Mouse (Mus musculus) kidney, postnatal 25 days (tissue): ENCODE measurements at regions not wholly inside any gene's neighbourhood (a gene's known extent, or its start where the extent isn't known, plus 50 kb on each side); places are given as distances from the start of the nearest gene placed in this dataset.

Experiments
- DNase-seq, 2 experiments: peaks; one replicate each; pipeline ENCODE4 v3.0.0; 2021; ENCODE audit warnings: mixed read lengths in 2 of 2

DNA sequence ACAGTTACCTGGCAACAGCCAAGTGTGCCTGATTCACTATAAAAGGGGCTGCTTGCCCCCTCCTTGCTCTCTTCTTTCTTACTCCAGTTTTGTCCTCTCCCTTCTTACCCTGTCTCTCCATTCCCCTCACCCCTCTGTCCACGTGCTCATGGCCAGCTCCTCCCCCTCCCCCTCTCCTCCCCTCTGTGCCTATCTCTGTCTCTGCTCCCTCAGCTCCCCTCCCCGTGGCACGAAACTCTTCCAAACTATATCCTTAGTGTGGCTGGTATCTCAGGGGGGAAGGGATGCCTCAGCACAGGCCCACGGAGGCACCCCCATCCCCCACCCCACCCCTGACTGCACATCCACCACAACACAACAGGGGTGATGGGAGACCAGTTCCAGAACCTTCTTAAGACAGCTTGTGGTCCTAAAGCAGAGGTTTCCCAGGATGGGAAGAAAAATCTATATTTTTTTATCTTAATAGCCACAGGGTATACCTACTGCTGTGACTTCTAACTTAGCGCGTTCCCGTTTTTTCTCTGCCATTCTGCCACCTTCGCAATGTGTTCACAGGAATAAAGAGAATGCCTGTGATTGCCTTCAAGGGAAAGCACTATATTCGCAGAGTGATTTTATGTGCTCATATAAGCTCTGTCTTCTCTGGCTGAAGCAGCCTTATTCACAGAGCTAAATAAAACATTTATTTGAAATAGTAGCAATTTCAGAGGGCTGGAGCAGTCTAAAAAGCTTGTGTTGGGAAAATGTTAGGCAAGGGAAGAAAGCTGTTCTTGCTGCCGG is 69.1 kb upstream of the Serp2 start:
- no peak for DNase-seq

DNA sequence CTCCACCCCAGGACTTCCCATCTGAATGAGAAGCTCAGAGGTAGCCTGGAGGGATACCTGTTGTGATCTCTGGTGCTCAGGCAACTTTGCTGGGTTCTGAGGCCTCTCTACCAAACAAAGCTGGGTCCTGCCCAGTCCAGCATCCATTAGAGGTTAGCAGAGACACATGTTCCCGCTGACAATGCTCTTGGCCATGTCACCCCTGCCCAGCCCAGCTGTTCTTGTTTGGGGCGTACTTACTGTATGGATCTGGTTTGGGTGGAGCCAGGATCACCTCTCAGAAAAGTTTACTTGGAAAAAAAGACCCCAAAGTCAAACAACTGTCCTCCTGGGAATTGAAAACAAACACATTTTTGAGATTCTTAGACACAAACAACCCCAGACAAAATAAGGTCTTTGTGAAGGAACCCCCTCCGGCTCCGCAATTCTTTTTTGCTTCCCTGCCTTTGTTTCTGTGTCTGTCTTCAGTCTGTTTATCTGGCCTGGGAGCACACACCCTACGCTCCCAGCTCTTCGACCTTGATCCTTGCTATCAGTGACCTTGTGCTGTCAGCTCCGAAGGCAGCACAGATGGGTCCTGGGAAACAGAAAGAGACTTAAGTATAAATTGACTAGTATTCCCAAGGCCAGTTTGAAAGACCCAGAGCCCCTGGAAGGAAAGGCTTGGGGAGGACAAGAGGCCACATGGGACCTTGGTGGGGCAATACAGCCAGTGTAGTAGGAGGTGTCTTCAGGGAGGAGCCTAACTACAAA is 68.1 kb upstream of the Serp2 start:
- no peak for DNase-seq

DNA sequence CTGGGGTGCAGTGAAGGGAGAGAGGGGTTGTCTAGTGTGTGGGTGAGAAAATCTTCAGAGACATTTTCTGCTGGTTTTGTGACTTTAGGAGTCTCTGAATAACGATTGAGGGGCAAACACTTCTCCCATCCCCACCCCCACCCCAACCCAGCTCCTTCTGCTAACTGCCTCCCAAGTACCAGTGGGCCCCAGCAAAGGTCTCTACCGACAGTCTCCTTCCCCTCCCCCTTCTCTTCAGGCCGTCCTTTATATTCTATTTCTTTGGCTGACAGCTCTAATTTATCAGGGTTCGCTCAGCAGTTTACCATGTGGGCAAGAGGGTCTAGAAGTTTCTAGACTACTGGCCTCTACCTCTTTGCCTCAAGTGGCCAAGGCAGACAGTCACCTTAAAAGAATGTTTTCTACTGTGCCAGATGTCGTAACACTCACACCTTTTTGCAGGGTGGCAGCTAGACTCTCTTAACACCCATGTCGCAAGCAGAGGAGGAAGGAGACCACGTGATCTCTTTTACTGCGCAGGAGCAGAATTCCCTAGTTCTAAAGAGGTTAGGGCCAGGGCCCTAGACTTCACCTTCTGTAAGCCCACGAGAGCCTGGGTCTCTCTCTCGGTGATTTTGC is 66.8 kb upstream of the Serp2 start:
- no peak for DNase-seq

DNA sequence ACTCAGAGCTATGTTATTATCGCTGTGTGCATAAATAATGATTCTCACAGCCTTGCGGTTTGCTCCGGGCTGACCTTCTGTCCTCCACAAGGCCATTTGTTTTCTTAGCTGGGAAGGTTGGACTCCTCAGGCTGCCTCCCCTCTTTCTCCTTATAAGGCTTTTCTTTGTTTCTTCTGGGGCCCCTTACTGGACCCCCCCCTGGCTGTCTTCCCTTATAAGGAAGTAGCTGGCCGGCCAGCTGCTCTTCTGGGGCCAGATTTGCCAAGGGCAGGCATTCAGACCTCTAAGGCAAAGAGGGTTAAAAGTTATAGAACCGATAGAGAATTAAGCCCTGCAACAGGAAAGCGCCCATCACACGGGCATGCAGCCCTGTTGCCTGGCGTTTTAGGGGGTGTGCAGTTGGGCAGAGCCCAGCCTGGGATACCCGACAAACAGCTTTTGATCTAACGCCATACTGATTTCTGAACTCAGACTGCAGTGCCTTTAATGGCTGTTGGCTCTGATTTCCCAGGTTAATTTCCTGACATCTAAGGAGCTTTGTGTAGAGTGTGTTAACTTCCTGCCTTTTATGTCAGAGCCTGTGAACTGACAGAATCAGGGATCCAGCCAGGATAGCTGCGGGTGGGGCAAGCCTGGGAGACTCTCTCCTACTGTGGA is 66.1 kb upstream of the Serp2 start:
- DNase-seq = peak; percentile 54 to 73

DNA sequence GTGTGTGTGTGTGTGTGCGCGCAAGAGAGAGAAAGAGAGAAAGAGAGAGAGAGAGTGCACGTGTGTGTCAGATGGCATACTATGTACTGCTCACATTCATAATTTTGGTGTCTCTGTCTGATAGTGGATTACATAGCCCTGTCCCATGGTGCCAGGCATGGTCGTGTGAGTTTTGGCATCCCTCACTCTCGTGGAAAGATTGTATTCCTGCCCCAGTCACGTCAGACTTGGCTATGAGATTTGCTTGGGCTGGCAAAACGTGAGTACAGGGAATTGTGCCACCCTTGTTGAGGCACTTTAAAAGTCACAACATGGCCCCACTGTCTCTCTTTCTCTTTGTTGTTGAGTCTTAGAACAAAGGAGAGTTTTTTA is 62.3 kb upstream of the Serp2 start:
- no peak for DNase-seq

DNA sequence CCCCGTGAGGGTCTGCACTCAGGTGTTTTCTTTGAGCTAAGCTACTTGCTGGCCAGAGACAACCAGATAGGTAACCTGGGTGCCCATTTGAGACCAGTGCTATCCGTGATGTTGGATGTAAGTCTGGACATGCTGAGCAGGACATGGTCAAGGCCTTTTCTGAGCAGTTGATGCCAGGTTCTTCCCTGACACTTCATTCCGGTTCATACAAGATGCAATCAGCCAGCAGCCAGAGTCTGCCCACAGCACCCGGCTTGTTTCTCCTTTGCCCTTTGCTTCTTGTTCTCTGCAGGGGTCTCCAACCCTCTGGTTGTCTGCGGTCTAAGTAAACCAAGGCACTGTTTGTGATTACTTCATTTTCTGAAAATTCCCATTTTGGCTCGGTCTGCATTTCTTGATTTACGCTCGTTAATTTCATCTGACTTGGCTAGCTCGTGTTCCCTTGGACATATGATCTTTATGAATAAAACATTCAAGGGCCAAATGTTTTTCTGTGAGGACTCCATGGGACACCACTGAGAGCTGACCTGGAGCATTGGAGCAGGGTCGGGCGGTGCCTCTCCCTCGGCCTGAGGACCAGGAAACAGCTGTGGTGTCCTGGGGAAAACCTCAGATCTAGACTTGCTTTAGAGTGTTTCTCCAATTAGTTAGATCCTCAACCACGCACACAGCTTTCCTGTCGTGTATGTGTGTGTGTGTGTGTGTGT is 61.8 kb upstream of the Serp2 start:
- DNase-seq = no peak

DNA sequence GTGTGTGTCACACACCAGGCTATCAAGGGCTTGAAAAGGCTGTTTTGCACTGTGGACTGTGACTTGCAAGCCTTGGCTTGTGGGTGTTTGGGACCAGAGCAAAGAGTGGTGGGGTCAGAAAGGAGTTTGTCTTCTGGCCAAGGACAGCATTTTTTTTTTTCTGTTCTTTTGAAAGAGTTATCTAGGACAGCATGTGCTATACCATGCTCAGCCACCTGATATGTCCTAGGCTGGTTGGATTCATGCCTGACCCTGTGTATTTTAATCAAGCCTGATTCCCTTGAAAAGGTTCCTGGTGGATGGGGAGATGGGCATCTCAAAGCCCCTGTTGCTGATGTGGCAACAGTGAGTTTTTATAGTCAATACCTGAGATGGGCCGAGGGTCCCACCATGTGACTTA is 61.2 kb upstream of the Serp2 start:
- no peak for DNase-seq

DNA sequence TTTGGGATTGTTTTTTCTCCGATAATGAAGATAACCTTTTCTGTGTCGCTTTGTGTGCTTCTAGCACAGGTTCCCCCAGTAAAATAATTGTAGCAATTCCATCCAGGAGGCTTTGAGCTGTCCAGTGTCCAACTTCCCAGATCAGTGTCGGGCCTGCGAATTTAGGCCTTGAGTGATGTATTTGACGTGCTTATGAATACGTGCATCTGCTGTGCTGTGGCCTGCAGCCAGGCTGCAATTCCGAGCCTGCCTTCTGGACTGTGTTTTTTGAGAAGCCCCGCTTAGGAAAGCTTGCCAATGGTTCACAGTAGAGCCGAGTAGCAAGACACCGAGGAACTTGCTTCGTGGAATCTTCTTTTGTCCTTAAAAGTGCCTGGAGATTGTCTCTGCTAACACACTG is 60.8 kb upstream of the Serp2 start:
- no peak for DNase-seq

DNA sequence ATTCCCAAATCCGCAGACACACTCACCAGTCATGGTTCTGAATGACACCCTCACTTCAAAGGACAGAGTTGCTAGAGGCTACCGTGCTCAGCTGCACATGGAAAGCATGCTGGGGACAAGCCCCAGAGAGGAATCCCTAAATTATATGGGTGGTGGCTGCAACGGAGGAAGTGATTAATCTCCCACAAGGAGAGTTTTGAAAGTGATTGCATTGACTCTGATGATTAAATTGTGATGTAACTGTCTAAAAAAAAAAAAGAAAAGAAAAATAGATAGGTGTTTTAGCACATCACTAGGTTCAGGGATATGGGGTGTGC is 59.6 kb upstream of the Serp2 start:
- DNase-seq = no peak

DNA sequence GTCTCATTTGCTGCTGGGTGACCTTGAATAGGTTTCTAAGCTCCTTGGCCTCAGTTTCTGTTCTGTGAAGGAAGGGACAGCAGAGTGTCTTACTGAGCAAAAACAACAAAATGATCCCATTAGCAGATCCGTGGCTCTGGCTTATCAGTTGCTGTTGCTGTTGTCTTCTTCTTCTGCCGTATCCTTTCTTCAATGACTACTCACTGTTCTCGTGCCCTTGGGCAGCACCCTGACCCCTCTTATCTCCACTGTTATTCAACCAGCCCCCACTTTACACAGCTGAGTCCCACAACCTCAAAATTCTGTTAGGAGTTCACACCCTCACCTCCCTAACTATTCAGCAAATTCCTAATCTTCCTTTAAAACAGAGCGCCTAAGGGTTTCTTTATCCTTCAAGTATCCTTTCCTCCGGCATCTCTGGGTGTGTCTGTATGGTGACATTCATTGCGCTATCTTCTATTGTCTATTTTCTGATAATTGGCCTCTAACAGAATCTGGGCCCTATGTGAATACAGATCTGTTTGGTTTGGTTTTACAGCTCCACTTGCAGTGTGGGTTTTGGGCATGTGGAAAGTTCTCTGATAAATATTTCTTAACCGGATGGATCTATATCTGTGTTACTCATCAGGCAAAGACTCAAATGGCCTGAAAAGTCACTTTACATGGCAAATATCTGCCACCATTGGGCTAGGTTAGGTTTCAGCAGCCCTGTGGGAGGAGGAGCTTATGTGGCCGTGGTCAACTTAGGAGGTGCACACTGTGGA is 59.1 kb upstream of the Serp2 start:
- DNase-seq = no peak

DNA sequence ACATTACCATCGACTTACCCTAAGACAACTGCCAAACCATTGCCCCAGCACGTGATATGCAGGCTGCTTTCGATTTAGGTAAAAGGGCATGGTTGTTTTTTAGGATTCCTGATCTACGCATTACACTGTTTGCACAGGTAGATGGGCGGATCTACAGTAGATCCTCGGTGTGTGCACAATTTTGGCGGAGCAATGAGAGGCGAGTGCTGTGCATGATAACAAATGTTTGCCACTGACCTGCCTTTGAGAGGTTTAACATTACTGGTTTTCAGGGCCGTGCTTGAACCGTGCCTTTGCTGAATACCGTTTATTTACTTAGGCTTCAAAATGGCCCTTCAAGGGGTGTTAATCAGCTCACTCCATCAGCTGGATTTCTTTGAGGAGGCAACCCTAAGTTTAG is 58.5 kb upstream of the Serp2 start:
- no peak for DNase-seq

DNA sequence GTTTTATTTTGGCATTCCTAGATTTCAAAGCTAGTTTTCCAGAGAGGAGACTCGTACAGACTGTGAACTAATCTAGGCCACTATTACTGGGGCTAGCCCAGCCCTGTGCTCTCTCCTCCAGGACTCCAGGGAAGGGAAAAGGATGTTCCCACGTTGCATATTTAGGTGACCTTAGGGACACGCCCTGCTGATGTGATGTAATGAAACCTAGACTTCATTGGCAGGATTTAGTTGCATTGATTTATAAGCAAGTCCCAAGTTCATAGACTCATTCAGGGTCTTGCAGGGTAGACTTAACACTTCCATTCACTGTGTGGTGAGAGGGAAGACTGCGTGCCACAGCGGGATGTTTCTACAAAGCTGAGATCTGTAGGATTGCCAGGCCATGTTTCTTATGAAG is 58.0 kb upstream of the Serp2 start:
- DNase-seq = no peak

DNA sequence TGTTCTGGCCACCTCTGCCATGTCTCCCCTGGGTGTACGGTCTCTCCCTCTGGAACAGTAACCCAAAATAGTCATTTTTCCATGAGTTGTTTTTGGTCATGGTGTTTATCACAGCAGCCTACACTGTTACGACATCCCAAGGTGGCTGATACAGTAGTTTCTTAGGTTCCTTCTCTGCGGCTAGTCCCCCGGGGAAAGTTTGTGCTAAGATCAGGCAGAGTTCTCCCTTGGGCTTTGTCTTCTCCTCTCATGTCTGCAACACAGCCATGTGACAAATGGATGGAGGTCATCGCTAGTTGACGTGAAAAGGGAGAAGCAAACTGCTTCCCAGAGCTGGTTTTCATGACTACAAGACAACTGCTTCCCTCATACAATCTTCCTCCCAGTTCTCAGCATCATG is 56.9 kb upstream of the Serp2 start:
- peak in 1 of 2 experiments; percentile 35 for DNase-seq

DNA sequence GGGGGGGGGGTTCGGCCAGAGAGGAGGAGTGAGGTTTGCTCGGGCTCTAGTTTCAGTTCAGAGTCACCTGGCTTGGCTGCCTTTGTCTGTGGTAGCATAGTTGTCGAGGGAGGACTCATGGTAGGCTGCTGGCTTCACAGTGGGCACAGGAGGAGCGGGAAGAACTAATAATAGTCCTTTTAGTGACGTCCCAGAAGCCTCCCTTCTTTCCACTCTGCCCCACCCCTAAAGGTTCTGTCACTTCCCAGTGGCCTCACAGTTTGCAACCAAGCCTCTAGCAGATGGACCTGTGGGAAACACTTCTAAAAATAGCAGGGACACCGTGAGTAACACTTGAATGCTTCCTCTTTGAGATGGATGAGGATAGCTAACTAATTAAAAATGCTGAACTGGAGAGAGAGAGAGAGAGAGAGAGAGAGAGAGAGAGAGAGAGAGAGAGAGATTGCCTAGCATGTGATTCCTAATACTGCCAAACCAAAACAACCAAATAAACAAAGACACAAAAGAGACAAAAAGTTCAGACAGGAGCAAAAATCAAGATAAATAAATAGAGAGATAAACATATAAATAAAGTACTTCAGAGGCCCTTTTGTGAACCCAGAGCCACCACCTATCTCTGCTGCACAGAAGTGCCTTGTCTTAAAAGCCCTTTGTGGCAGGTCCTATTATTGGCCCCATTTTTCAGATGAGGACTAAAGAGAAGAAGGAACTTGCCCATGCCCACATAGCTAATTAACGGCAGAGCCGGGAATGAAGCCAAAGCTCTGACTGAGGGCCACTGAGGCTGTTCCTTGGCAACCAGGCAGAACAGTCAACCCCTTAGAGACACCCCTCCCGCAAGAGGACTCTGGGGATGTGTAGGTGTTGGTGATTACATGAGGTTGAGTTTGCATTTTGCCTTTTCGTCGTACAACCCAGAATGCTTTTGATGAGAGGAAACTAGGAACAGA is 54.0 kb upstream of the Serp2 start:
- peak; percentile 17 to 60 for DNase-seq
